In the genomic region with DNA sequence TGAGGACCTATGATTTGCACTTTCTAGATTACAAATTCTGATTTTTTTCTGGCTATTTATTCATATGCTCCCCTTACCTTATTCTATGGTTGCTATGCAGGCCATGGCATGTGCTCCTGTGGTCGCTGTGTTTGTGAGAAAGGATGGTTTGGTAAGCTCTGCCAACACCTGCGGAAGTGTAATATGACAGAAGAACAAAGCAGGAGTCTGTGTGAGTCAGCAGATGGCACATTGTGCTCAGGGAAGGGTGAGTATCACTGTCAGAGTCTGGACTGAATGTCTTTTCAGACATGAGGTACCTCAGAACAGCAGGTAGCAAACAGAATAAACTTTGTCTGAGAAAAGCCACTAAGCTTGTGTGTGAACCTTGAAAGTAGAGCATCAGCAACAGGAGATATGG, we compare ENCODE assay signal across 16 mouse cellular contexts.
DNase-seq lines count a peak whose midpoint lies in the region; ATAC-seq and TF ChIP-seq lines count a peak whose summit lies in the region.
"Had no signal": no experiment of that assay in that cellular context is flagged by ENCODE, and none has a peak within 500 bp of the region (broad histone marks: within the 10 kb centered on the region; RNA-seq: fewer than 3 reads in every experiment).

No protein-coding gene starts in this region.

- intact Hi-C loops in left cerebral cortex, postnatal 4 days (cut with DNase I): no loop called here
- intact Hi-C loops in left cerebral cortex, postnatal 36 days (cut with DNase I): no loop called here

- H3K4me3 ChIP-seq in cerebellum, adult 2 months (replicated peaks; ENCODE audit: insufficient read depth, low read depth, low read length): no peak overlapping the region
- H3K4me3 ChIP-seq: forebrain, embryonic 10.5 days; gastrocnemius, adult 2 months had no signal

- ATAC-seq in cerebellum, adult (ENCODE audit: insufficient number of reproducible peaks, low FRiP score, low TSS enrichment): peak; percentile 78
- ATAC-seq in granulocyte monocyte progenitor cell, adult 5-6 weeks (replicated peaks; ENCODE audit: poor library complexity, severe bottlenecking): no peak
- ATAC-seq: midbrain, embryonic 16.5 days had no signal

- no peak for TF ChIP-seq POLR2A in cerebellum, adult 2 months (IDR thresholded peaks at IDR 0.05; ENCODE audit: borderline replicate concordance, insufficient read depth, low read length)

- peak; percentile 34; the same call in 1 of the 2 replicates for TF ChIP-seq CTCF in cerebellum, adult 2 months (IDR thresholded peaks at IDR 0.05; ENCODE audit: borderline replicate concordance, insufficient read depth, low read depth, low read length)

- WGBS in cerebellum, adult 2 months: 11% methylated on average over 2 of the region's 2 CpGs

- H3K4me1 ChIP-seq in cerebellum, adult 2 months (ENCODE audit: control insufficient read depth, insufficient read depth, low read length): peaks cover 13% of the 10 kb centered on the region; the same call in 1 of the 2 replicates
- H3K4me1 ChIP-seq: forebrain, embryonic 10.5 days had no signal

- no peak overlapping the region for H3K27ac ChIP-seq in cerebellum, adult 2 months (ENCODE audit: insufficient read depth, low read length)
- H3K27ac ChIP-seq: forebrain, embryonic 10.5 days; gastrocnemius, adult 2 months; kidney, postnatal 0 days had no signal

- DNase-seq in cerebellum, postnatal 4 days (ENCODE audit: low spot score in 2 of 2): no peak
- DNase-seq in left cerebral cortex, postnatal 4 days: peak; percentile 8
- no peak for DNase-seq in left cerebral cortex, postnatal 36 days (ENCODE audit: low spot score in 2 of 2)
- DNase-seq in cerebellum, adult 2 months: peak; percentile 57 to 84
- peak; percentile 62 to 75 for DNase-seq in cerebellum, postnatal 25 days
- no peak for DNase-seq in urinary bladder, postnatal 36 days (ENCODE audit: low spot score in 2 of 2)
- DNase-seq: adrenal gland, postnatal 14 days; gastrocnemius, adult 2 months; kidney, adult 2 months; lung, postnatal 4 days; thymus, adult 2 months had no signal

- H3K27me3 ChIP-seq in cerebellum, adult 2 months (ENCODE audit: control insufficient read depth, insufficient read depth, low read length): no peaks in the 10 kb centered on the region

Comparison
In these comparisons a context has a peak if more than half of its experiments do, and no peak if none do; other contexts are left out.
1. DNase-seq: peak in left cerebral cortex, postnatal 4 days (single experiment), cerebellum, adult 2 months (2 of 2) and cerebellum, postnatal 25 days (2 of 2); none in cerebellum, postnatal 4 days (0 of 2), left cerebral cortex, postnatal 36 days (0 of 2) and urinary bladder, postnatal 36 days (0 of 2).